Mouse (Mus musculus): ENCODE data around the gene Gcc2. TPM values are rescaled to one million over a fixed set of nuclear protein-coding genes. Genes with fewer than 3 reads are reported as not detected.

Gene Gcc2
- polyA plus RNA-seq, 1 experiment from 2014 or later = 38.3 TPM

GRCm38 (mm10) chr10:58354561-58354960 is 99.3 kb downstream of the Gcc2 start:
- ChIA-PET POLR2A (no interaction called here), CTCF (interaction anchor here (0.8 to 1.7 kb wide), 5 partner anchors 8 to 24 kb away, joined by 3 to 5 read pairs (median 3); no protein-coding TSS in a partner anchor)
- no peak for DNase-seq (ENCODE audit: low read depth, low spot score)
- no peak for TF ChIP-seq CTCF (IDR thresholded peaks at IDR 0.05)
- in situ Hi-C loops (cut with MboI; ENCODE audit: low pct_unique_long_range_greater_than_20kb) = no loop called here
- ATAC-seq = no peak
- no peaks in the 10 kb centered on the region for H3K27me3 ChIP-seq

Other genes starting within 250 kb of the Gcc2 start
- not detected for gene AW822073, start 30.6 kb upstream of the Gcc2 start, polyA plus RNA-seq (2021)
- gene Duxf3, start 22.8 kb upstream of the Gcc2 start, polyA plus RNA-seq (2021) = not detected
- gene Gm4981, start 18.8 kb upstream of the Gcc2 start, polyA plus RNA-seq (2021) = not detected
- 56.0 TPM for gene Lims1, start 68.0 kb downstream of the Gcc2 start, polyA plus RNA-seq (2021)
- 48.9 TPM for gene Ranbp2, start 191.4 kb downstream of the Gcc2 start, polyA plus RNA-seq (2021)
- gene Ccdc138, start 242.5 kb downstream of the Gcc2 start, polyA plus RNA-seq (2021) = 5.0 TPM